Mouse (Mus musculus) hindbrain, postnatal 0 days (tissue): ENCODE measurements around the gene Ccdc9b. TPM values are rescaled to one million over a fixed set of nuclear protein-coding genes. Genes with fewer than 3 reads are reported as not detected.

ENCODE experiments used
- ATAC-seq: fragments of 200-750 bp; cut with Nextera tagmentation; 2 replicates; pipeline ENCODE4 v1.8.0; 2017; ENCODE audit warnings: mild to moderate bottlenecking, moderate TSS enrichment, moderate library complexity
- DNase-seq: peaks from one replicate; pipeline ENCODE4 v3.0.0-alpha.2; 2015; ENCODE audit warnings: low spot score
- H3K27ac ChIP-seq: fragments of 300-500 bp; sonication (generic); 2 replicates; pipeline ENCODE4 v1.5.1; 2014; ENCODE audit warnings: mild to moderate bottlenecking
- H3K27me3 ChIP-seq: fragments of 300-500 bp; sonication (generic); 2 replicates; pipeline ENCODE4 v1.6.1; 2014; ENCODE audit warnings: low read length, mixed read lengths; ENCODE audit not compliant: insufficient read depth
- H3K36me3 ChIP-seq: fragments of 300-500 bp; sonication (generic); 2 replicates; pipeline ENCODE4 v1.6.1; 2014; ENCODE audit warnings: low read length, mixed read lengths; ENCODE audit not compliant: insufficient read depth
- H3K4me1 ChIP-seq: fragments of 300-500 bp; sonication (generic); 2 replicates; pipeline ENCODE4 v1.6.1; 2014; ENCODE audit warnings: antibody characterized with exemption, low read length, mixed read lengths; ENCODE audit not compliant: insufficient read depth
- H3K4me2 ChIP-seq: fragments of 300-500 bp; sonication (generic); 2 replicates; pipeline ENCODE4 v1.6.1; 2014; ENCODE audit warnings: low read depth, mild to moderate bottlenecking, low read length, moderate library complexity, mixed read lengths
- H3K4me3 ChIP-seq: fragments of 300-500 bp; sonication (generic); 2 replicates; pipeline ENCODE4 v1.5.1; 2014; ENCODE audit warnings: low read length
- H3K9ac ChIP-seq: fragments of 300-500 bp; sonication (generic); replicated peaks from 2 replicates; pipeline ENCODE4 v1.6.1; 2014; ENCODE audit warnings: mild to moderate bottlenecking, low read length, moderate library complexity, mixed read lengths
- H3K9me3 ChIP-seq: fragments of 300-500 bp; sonication (generic); 2 replicates; pipeline ENCODE4 v1.6.1; 2016; ENCODE audit warnings: low read length, mixed read lengths
- CTCF ChIP-seq: IDR thresholded peaks from 2 replicates; pipeline ENCODE4 v1.5.1; 2016; ENCODE audit warnings: antibody characterized with exemption, control low read depth, low read depth
- WGBS: fragments of 180-500 bp; shearing (Covaris S2); extraction: QIAGEN DNeasy Blood & Tissue Kit; methylation state at CpG from one replicate; pipeline ENCODE4 v1.1.7; 2014; 5-methylcytosine and 5-hydroxymethylcytosine counted together
- polyA plus RNA-seq: library from polyadenylated mRNA; unstranded; fragments of >200 nt; fragmentation: Nextera tagmentation; extraction: Ambion mirVana; gene quantifications from 2 replicates; pipeline ENCODE4 v1.2.1, GENCODE M21; 2015
- total RNA-seq: library from RNA; depleted of rRNA; stranded (reverse); fragments of >200 nt; gene quantifications from 2 replicates; pipeline ENCODE4 v1.2.3, GENCODE M21; 2014

The Ccdc9b gene
- total and polyA plus RNA-seq, 2 experiments from 2014 or later: 0.70 to 3.9 TPM

DNA sequence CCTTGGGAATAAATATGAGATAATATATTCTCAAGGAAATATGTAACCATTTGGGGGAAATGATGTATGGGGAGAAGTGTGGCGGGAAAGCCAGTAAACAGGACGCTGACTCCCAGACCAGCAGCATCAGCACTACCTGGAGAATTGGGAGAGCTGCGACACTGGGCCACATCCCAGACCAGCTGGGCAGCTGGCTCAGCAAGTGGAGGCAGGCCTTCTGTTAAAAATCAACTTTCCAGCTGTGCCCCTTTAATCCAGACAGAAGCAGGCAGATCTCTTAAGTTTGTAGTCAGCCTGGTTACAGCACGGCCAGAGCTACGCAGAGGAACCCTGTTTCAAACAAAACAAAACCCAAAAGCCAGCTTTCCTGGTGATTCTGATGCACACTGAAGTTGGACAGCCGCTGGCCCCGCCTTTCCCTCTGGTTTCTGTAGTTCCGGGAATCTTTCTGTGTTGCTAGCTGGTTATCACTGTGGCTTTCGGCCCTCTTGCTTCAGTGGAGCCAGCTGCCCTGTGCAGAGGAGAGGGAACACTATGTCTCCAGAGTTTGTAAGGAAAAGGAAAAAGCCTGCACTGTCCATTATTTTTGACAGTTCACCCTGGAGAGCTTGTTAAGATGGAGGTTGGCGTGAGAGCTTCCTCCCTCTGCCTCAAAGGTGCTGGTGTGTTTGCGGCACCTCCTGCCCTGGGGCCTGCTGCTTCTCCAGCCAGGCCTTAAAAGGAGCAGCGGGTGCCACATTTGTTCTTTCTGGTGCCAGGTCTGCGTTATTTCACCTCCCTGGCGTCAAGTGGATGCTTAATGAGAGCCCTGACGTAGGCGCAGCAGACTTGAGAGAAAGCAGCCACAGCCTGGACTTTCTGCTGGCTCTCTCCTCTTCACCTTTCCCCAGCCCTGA is 10.3 kb downstream of the Ccdc9b start:
- Histone ChIP-seq H3K9ac (no peak overlapping the region), H3K9me3 (no peaks in the 10 kb centered on the region), H3K4me1 (peaks cover 13% of the 10 kb centered on the region), H3K4me3 (no peak overlapping the region), H3K27ac (no peak overlapping the region), H3K36me3 (no peaks in the 10 kb centered on the region), H3K4me2 (no peak overlapping the region), H3K27me3 (no peaks in the 10 kb centered on the region)
- TF ChIP-seq CTCF: no peak
- no peak for ATAC-seq
- no peak for DNase-seq
- WGBS: 56% methylated on average over 16 of the region's 16 CpGs

DNA sequence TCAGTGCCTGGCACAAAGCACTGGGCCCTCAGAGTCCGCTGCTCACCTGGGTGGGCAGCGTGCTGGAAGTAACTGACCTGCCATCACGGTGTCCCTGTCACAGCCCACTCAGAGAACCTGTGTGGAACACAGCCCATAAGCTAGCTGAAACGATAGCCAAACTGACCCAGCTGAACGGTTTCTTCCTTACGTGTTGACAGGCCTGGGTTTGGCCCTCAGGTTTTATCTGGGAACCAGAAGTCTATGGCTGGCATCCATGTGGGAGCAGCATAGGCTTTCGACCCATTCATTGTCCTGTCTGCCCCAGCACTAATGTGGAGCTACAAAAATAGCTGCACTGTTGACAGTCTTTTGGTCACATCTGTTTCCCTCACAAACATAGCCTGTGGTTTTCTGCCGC is 12.0 kb downstream of the Ccdc9b start:
- Histone ChIP-seq H3K4me3 (no peak overlapping the region), H3K27me3 (no peaks in the 10 kb centered on the region), H3K9me3 (no peaks in the 10 kb centered on the region), H3K27ac (no peak overlapping the region), H3K36me3 (no peaks in the 10 kb centered on the region), H3K9ac (no peak overlapping the region), H3K4me2 (no peak overlapping the region), H3K4me1 (peaks cover 17% of the 10 kb centered on the region)
- 54% methylated on average over 8 of the region's 8 CpGs for WGBS
- ATAC-seq (no peak), DNase-seq (no peak)
- no peak for TF ChIP-seq CTCF

DNA sequence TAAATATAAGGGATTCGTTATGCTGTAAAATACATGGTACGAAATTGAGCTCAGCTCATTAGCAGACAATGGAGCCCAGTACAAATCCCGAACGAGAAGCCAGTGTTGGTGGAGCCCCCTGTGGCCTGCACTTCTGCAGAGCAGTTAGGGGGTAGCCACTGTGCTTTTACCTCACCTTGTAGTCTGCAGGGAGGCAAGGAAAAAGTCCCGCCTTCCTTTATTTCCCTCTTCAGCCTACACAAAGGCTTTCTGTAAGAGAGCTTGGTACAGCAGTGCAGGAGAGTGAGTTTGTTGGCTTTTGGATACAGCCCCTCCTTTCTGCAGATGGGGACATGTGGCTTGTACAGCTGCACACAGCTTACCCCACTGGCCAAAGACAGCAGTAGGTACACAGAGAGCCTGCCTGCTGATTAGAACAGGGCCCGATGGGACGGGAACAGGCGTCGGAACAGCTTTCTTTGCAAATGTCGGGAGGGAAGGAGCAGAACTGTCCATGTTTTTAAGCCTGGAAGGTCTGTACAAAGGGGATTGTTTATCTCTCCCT is 13.0 kb downstream of the Ccdc9b start:
- Histone ChIP-seq H3K9me3 (no peaks in the 10 kb centered on the region), H3K27me3 (no peaks in the 10 kb centered on the region), H3K9ac (no peak overlapping the region), H3K4me1 (peaks cover 20% of the 10 kb centered on the region), H3K27ac (no peak overlapping the region), H3K36me3 (no peaks in the 10 kb centered on the region), H3K4me3 (no peak overlapping the region), H3K4me2 (0 out of 2 replicates have a peak overlapping the region, but pooled peaks have one; percentile 2)
- DNase-seq (no peak), ATAC-seq (no peak)
- TF ChIP-seq CTCF: no peak
- 19% methylated on average over 10 of the region's 10 CpGs for WGBS

DNA sequence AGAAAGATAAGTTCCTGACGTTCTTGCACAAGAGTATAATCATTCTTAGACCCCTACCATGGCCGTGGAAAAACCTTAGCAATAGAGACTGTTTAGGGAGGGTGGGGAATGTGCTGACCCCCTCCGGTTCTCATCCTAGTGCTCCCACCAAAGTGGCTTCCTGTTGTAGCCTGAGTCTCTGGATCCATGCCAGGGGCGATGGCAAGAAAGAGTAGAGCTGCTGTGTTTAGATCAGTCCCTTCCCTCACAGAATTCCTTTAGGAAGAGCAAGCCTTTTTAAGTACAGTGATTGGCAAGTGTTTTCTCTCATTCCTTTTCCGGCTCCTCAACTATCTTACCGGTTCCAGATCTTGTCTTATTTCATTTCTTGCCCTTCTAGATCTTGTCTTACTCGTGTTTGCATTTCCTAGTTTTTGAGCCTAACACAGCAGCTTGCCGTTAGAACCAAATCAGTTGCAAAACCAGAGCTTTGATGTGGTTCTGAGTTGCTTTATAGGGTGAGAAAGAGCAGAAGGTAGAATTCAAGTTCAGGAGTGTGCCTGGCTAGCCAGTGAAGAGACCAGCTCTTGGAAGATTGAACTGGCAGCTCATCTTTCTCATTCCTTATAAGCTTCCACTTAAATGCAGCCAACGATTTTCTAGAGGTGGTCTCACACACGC is 15.0 kb downstream of the Ccdc9b start:
- ATAC-seq (no peak), DNase-seq (peak; percentile 57)
- Histone ChIP-seq H3K4me3 (peak overlapping the region; percentile 77), H3K4me2 (peak overlapping the region; percentile 91), H3K27ac (no peak overlapping the region), H3K36me3 (no peaks in the 10 kb centered on the region), H3K9ac (peak overlapping the region; percentile 73; the same call in 1 of the 2 replicates), H3K4me1 (peaks cover 19% of the 10 kb centered on the region), H3K27me3 (no peaks in the 10 kb centered on the region), H3K9me3 (no peaks in the 10 kb centered on the region)
- WGBS: 28% methylated on average over 10 of the region's 10 CpGs
- TF ChIP-seq CTCF: no peak

DNA sequence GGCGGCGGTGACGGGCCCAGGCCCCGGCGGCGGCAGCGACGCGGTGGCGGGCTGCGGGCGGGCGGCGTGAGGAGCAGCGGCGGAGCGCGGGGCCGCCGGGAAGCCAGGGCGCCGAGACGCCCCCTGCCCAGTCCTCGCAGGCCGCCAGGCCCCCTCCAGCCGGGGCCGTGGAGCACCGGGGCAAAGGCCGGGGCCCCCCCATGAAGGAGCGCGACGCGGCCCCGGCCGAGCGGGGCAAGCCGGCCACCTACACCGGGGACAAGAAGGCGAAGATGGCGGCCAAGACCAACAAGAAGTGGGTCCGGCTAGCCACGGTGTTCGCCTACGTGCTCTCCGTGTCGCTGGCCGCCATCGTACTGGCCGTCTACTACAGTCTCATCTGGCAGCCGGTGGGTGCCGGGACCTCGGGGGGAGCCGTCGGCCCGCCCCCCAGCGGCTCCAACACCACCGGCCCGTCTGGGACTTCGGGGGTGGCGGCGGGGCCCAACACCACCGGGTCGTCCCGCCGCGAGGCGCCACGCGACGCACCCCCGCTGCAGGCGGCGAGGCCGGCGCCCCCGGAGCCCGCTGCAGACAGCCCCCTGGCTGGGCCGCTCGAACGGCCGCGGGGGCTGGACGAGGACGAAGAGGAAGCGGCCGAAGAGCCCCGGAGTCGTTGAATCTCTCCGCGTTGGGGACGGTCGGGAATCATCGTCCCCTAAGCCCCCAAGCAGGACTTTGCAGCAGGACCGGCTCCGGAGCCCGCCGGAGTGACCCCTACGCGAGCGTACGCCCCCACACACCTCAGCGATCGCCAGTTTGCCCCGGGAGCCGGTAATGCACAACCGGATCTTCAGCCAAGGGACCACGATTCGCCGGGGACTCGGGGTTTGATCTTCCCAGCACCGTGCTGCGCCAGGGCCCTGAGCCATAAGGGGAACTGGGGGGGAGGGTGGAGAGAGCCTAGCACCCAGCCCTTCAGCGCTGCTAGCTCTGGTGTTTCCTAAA is 16.3 kb downstream of the Ccdc9b start:
- H3K9me3 ChIP-seq: no peaks in the 10 kb centered on the region
- peak overlapping the region; percentile 73 for H3K9ac ChIP-seq
- H3K36me3 ChIP-seq: no peaks in the 10 kb centered on the region
- peak overlapping the region; percentile 91 for H3K4me2 ChIP-seq
- TF ChIP-seq CTCF: no peak
- H3K4me1 ChIP-seq: peaks cover 16% of the 10 kb centered on the region
- DNase-seq: peak; percentile 54
- peak overlapping the region; percentile 77 for H3K4me3 ChIP-seq
- H3K27me3 ChIP-seq: no peaks in the 10 kb centered on the region
- peak overlapping the region; percentile 76 for H3K27ac ChIP-seq
- under 1% methylated on average over 80 of the region's 113 CpGs for WGBS
- ATAC-seq: peak; percentile 58

DNA sequence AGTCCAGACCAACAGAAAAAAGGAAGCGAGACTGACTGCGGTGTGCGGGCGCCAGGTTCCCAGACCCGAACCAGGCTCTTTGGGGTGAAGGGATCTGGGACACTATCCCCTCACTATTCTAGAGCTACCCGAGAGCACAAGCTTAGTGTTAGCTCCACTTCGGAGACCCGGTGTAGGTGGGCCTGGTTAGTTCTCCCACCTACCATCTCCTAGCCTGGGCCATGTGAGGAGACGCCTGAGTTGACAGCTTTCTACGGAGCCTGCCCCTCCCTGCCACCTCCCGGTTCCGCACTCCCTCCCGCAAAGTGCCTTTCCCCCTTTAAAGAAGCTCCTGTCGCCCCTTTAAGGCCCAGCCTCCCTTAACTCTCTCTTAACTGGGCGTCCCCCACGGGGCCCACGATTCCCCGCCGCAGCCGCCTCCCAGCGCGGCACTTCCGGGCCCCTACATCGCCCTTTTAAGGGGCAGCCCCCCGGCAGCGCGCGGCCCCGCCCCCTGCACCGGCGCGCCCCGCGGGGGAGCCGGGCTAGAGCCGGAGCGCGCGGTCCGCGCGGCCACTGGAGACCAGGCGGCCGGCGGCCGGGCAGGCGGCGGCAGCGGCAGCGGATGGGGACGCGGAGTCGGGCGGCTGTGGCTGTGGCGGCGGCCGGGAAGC is 17.1 kb downstream of the Ccdc9b start, which contains the start of gene Inafm2:
Gene Inafm2 (plus strand): TSS at position 527 of the 653 bp plus-strand sequence.
- Histone ChIP-seq H3K36me3 (no peaks in the 10 kb centered on the region), H3K27ac (peak within 1 kb of the TSS; percentile 76), H3K9me3 (no peaks in the 10 kb centered on the region), H3K4me1 (peaks cover 16% of the 10 kb centered on the region), H3K27me3 (no peaks in the 10 kb centered on the region), H3K4me3 (peak within 1 kb of the TSS; percentile 77), H3K9ac (peak within 1 kb of the TSS; percentile 73), H3K4me2 (peak within 1 kb of the TSS; percentile 91)
- TF ChIP-seq CTCF: no peak
- WGBS: 3% methylated on average over 48 of the region's 57 CpGs
- ATAC-seq (peak; percentile 93), DNase-seq (peak; percentile 96)
